Mouse (Mus musculus) forebrain, embryonic 14.5 days (tissue): Measurements from ENCODE around the gene Sult5a1. TPM values are rescaled to one million over a fixed set of nuclear protein-coding genes. Genes with fewer than 3 reads are reported as not detected.

ENCODE experiments used
- ATAC-seq: fragments of 200-750 bp; cut with Nextera tagmentation; 2 replicates; pipeline ENCODE4 v1.8.0; 2017; ENCODE audit warnings: mild to moderate bottlenecking, moderate library complexity
- DNase-seq: peaks from one replicate; pipeline ENCODE4 v3.0.0-alpha.2; 2015; ENCODE audit warnings: low spot score
- H3K27ac ChIP-seq: fragments of 300-500 bp; sonication (generic); 2 replicates; pipeline ENCODE4 v1.5.1; 2014; ENCODE audit warnings: low read depth, mild to moderate bottlenecking, control low read depth, low read length, moderate library complexity
- H3K27me3 ChIP-seq: fragments of 300-500 bp; sonication (generic); replicated peaks from 2 replicates; pipeline ENCODE4 v1.6.1; 2014; ENCODE audit warnings: low read length, control low read depth, mixed read lengths; ENCODE audit not compliant: control insufficient read depth, insufficient read depth
- H3K36me3 ChIP-seq: fragments of 300-500 bp; sonication (generic); 2 replicates; pipeline ENCODE4 v1.6.1; 2014; ENCODE audit warnings: low read length, control low read depth; ENCODE audit not compliant: control insufficient read depth, insufficient read depth
- H3K4me1 ChIP-seq: fragments of 300-500 bp; sonication (generic); 2 replicates; pipeline ENCODE4 v1.6.1; 2014; ENCODE audit warnings: antibody characterized with exemption, low read length, control low read depth; ENCODE audit not compliant: control insufficient read depth, insufficient read depth
- H3K4me2 ChIP-seq: fragments of 300-500 bp; sonication (generic); 2 replicates; pipeline ENCODE4 v1.6.1; 2014; ENCODE audit warnings: mild to moderate bottlenecking, control low read depth, low read length
- H3K4me3 ChIP-seq: fragments of 300-500 bp; sonication (generic); 2 replicates; pipeline ENCODE4 v1.5.1; 2014; ENCODE audit warnings: low read depth, low read length, control low read depth
- H3K9ac ChIP-seq: fragments of 300-500 bp; sonication (generic); 2 replicates; pipeline ENCODE4 v1.6.1; 2014; ENCODE audit warnings: mild to moderate bottlenecking, low read length, control low read depth, moderate library complexity
- H3K9me3 ChIP-seq: fragments of 300-500 bp; sonication (generic); replicated peaks from 2 replicates; pipeline ENCODE4 v1.6.1; 2016; ENCODE audit warnings: low read length, control low read depth, mixed read lengths; ENCODE audit not compliant: control insufficient read depth
- WGBS: fragments of 180-500 bp; shearing (Covaris S2); extraction: QIAGEN DNeasy Blood & Tissue Kit; methylation state at CpG from one replicate; pipeline ENCODE4 v1.1.7; 2014; 5-methylcytosine and 5-hydroxymethylcytosine counted together
- polyA plus RNA-seq: library from polyadenylated mRNA; unstranded; fragments of >200 nt; fragmentation: Nextera tagmentation; extraction: Ambion mirVana; gene quantifications from 2 replicates; pipeline ENCODE4 v1.2.1, GENCODE M21; 2014

Gene Sult5a1
- polyA plus RNA-seq, 1 experiment from 2014 or later: 0.33 TPM

GRCm38 (mm10) chr8:123141741-123142462 lies 16.2 kb downstream of the Sult5a1 start:
- H3K36me3 ChIP-seq: no peaks in the 10 kb centered on the region
- DNase-seq (peak; percentile 83), ATAC-seq (peak; percentile 16; the same call in 1 of the 2 replicates)
- H3K4me2 ChIP-seq: no peak overlapping the region
- H3K9ac ChIP-seq: no peak overlapping the region
- peaks cover 8% of the 10 kb centered on the region; the same call in 1 of the 2 replicates for H3K4me1 ChIP-seq
- H3K4me3 ChIP-seq: no peak overlapping the region
- WGBS: 67% methylated on average over 14 of the region's 14 CpGs
- no peaks in the 10 kb centered on the region for H3K9me3 ChIP-seq
- no peaks in the 10 kb centered on the region for H3K27me3 ChIP-seq
- H3K27ac ChIP-seq: no peak overlapping the region

- H3K4me2 ChIP-seq: no peak overlapping the region
- no peak overlapping the region for H3K9ac ChIP-seq
- no peak overlapping the region for H3K27ac ChIP-seq
- H3K4me3 ChIP-seq: no peak overlapping the region
- DNase-seq (no peak), ATAC-seq (no peak)
- 50% methylated on average over 4 of the region's 4 CpGs for WGBS
- peaks cover 27% of the 10 kb centered on the region for H3K4me1 ChIP-seq
- no peaks in the 10 kb centered on the region for H3K27me3 ChIP-seq
- no peaks in the 10 kb centered on the region for H3K9me3 ChIP-seq
- no peaks in the 10 kb centered on the region for H3K36me3 ChIP-seq
Observed at GRCm38 (mm10) chr8:123138741-123139140, 19.4 kb downstream of the Sult5a1 start.

- Histone ChIP-seq H3K27me3 (no peaks in the 10 kb centered on the region), H3K4me3 (no peak overlapping the region), H3K4me1 (peaks cover 27% of the 10 kb centered on the region), H3K36me3 (no peaks in the 10 kb centered on the region), H3K4me2 (no peak overlapping the region), H3K9ac (no peak overlapping the region), H3K27ac (peak overlapping the region; percentile 40; the same call in 1 of the 2 replicates), H3K9me3 (0 out of 2 replicates have a peak, but pooled peaks cover 2% of the 10 kb centered on the region)
- DNase-seq: peak; percentile 91
- ATAC-seq: peak; percentile 92
- WGBS: 5% methylated on average over 2 of the region's 2 CpGs
Observed at GRCm38 (mm10) chr8:123137645-123138077, 20.5 kb downstream of the Sult5a1 start.

GRCm38 (mm10) chr8:123136287-123136686 lies 21.8 kb downstream of the Sult5a1 start:
- WGBS: 83% methylated on average over 9 of the region's 9 CpGs
- Histone ChIP-seq H3K27ac (0 out of 2 replicates have a peak overlapping the region, but pooled peaks have one; percentile 58), H3K4me3 (no peak overlapping the region), H3K27me3 (no peaks in the 10 kb centered on the region), H3K4me2 (no peak overlapping the region), H3K36me3 (no peaks in the 10 kb centered on the region), H3K9ac (no peak overlapping the region), H3K4me1 (peaks cover 24% of the 10 kb centered on the region), H3K9me3 (0 out of 2 replicates have a peak, but pooled peaks cover 2% of the 10 kb centered on the region)
- DNase-seq (no peak), ATAC-seq (no peak)

- Histone ChIP-seq H3K4me3 (no peak overlapping the region), H3K9ac (no peak overlapping the region), H3K27me3 (no peaks in the 10 kb centered on the region), H3K36me3 (no peaks in the 10 kb centered on the region), H3K4me2 (peak overlapping the region; percentile 6; the same call in 1 of the 2 replicates), H3K9me3 (0 out of 2 replicates have a peak, but pooled peaks cover 2% of the 10 kb centered on the region), H3K4me1 (peaks cover 24% of the 10 kb centered on the region), H3K27ac (peak overlapping the region; percentile 58)
- ATAC-seq: no peak
- DNase-seq: no peak
- 38% methylated on average over 9 of the region's 9 CpGs for WGBS
Observed at GRCm38 (mm10) chr8:123135806-123136205, 22.3 kb downstream of the Sult5a1 start.

- 5% methylated on average over 7 of the region's 7 CpGs for WGBS
- Histone ChIP-seq H3K4me2 (peak overlapping the region; percentile 6; the same call in 1 of the 2 replicates), H3K27ac (peak overlapping the region; percentile 74), H3K9ac (no peak overlapping the region), H3K4me3 (no peak overlapping the region), H3K4me1 (peaks cover 24% of the 10 kb centered on the region), H3K9me3 (0 out of 2 replicates have a peak, but pooled peaks cover 2% of the 10 kb centered on the region), H3K27me3 (no peaks in the 10 kb centered on the region), H3K36me3 (no peaks in the 10 kb centered on the region)
- DNase-seq: peak; percentile 81
- 0 out of 2 replicates have a peak, but pooled peaks have one; percentile 13 for ATAC-seq
Observed at GRCm38 (mm10) chr8:123135406-123135805, 22.7 kb downstream of the Sult5a1 start.

- peak overlapping the region; percentile 74; the same call in 1 of the 2 replicates for H3K27ac ChIP-seq
- WGBS: 90% methylated on average over 11 of the region's 11 CpGs
- H3K4me1 ChIP-seq: peaks cover 24% of the 10 kb centered on the region
Observed at GRCm38 (mm10) chr8:123134149-123134713, 23.9 kb downstream of the Sult5a1 start.

GRCm38 (mm10) chr8:123132953-123133352 lies 25.2 kb downstream of the Sult5a1 start:
- WGBS: 92% methylated on average over 2 of the region's 2 CpGs
- no peaks in the 10 kb centered on the region for H3K36me3 ChIP-seq
- DNase-seq (no peak), ATAC-seq (no peak)
- peaks cover 21% of the 10 kb centered on the region for H3K4me1 ChIP-seq
- no peak overlapping the region for H3K27ac ChIP-seq
- no peak overlapping the region for H3K4me2 ChIP-seq
- no peak overlapping the region for H3K4me3 ChIP-seq
- H3K27me3 ChIP-seq: no peaks in the 10 kb centered on the region
- 0 out of 2 replicates have a peak, but pooled peaks cover 2% of the 10 kb centered on the region for H3K9me3 ChIP-seq
- no peak overlapping the region for H3K9ac ChIP-seq

More at GRCm38 (mm10) chr8:123134149-123134713, 23.9 kb downstream of the Sult5a1 start:
- DNase-seq (no peak), ATAC-seq (no peak)
- Histone ChIP-seq H3K9ac (no peak overlapping the region), H3K4me3 (no peak overlapping the region), H3K36me3 (no peaks in the 10 kb centered on the region), H3K9me3 (0 out of 2 replicates have a peak, but pooled peaks cover 2% of the 10 kb centered on the region), H3K4me2 (no peak overlapping the region), H3K27me3 (no peaks in the 10 kb centered on the region)
